Mouse (Mus musculus): ENCODE data around the gene Plod3. TPM values are rescaled to one million over a fixed set of nuclear protein-coding genes. Genes with fewer than 3 reads are reported as not detected.

Gene Plod3
- polyA plus RNA-seq, 1 experiment: 21.6 TPM

DNA sequence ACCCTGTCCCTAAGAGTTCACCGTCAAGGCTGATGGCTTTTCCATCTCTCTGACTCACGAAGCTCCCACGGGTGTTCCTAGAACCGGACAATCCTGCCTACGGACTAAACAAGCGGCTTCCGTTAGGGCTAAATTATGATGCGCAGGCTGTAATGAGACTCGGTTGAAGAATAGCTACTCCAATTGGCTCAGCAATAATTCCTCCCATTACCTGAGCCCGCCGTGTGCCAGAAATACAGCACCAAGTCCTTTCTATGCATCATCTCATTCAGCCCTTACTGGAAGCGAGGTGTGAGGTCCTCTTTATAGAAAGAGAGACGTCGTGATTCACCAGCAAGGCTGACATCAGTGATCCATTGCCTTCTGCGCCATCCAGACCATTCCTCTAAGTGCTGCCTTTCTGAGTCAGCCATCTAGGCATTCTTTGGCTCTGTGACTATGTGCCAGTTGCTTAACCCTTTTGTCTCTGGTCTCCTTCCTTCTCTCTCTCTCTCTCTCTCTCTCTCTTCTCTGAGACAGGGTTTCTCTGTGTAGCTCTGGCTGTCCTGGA lies 25.7 kb downstream of the Plod3 start:
- peaks cover 2% of the 10 kb centered on the region; the same call in 1 of the 2 replicates for H3K4me1 ChIP-seq (ENCODE audit: control insufficient read depth, insufficient read depth, insufficient read length, low read length)
- H3K4me3 ChIP-seq (ENCODE audit: low read depth, low read length): no peak overlapping the region
- WGBS: 68% methylated on average over 15 of the region's 15 CpGs
- H3K36me3 ChIP-seq (ENCODE audit: control insufficient read depth, insufficient read depth, low read length): no peaks in the 10 kb centered on the region
- TF ChIP-seq CTCF (IDR thresholded peaks at IDR 0.05; ENCODE audit: extremely low read depth, insufficient read length, insufficient replicate concordance, low read depth, low read length) (no peak), POLR2A (IDR thresholded peaks at IDR 0.05; ENCODE audit: low read depth, low read length) (no peak)
- no peak overlapping the region for H3K27ac ChIP-seq (ENCODE audit: insufficient read depth, low read depth, low read length)
- H3K27me3 ChIP-seq (ENCODE audit: control insufficient read depth, insufficient read depth, low read length): no peaks in the 10 kb centered on the region; the same call in 1 of the 2 replicates

DNA sequence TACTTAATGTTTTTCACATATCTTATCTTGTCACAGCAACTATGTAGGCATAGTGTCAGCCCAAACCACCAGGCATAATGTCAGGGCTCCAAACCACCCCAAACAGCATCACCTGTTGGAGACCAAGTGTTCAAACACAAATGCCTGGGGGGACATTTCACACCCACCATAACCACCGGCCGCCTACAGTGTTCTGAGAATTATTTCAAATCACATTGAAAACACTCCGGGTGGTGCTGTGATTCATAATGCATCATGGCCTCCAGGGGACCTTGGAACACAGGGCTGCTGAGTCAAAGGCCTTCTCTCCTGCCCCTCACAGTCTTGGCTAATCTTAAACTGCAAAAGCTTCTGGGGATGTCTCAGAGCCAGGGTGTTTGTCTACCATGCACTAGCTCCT lies 29.1 kb downstream of the Plod3 start:
- no peak overlapping the region for H3K27ac ChIP-seq (ENCODE audit: insufficient read depth, low read depth, low read length)
- TF ChIP-seq CTCF (IDR thresholded peaks at IDR 0.05; ENCODE audit: extremely low read depth, insufficient read length, insufficient replicate concordance, low read depth, low read length): no peak
- no peak for TF ChIP-seq POLR2A (IDR thresholded peaks at IDR 0.05; ENCODE audit: low read depth, low read length)
- H3K36me3 ChIP-seq (ENCODE audit: control insufficient read depth, insufficient read depth, low read length): no peaks in the 10 kb centered on the region
- H3K4me3 ChIP-seq (ENCODE audit: low read depth, low read length): no peak overlapping the region
- H3K4me1 ChIP-seq (ENCODE audit: control insufficient read depth, insufficient read depth, insufficient read length, low read length): peaks cover 2% of the 10 kb centered on the region; the same call in 1 of the 2 replicates
- WGBS: 87% methylated on average over 3 of the region's 3 CpGs
- no peaks in the 10 kb centered on the region for H3K27me3 ChIP-seq (ENCODE audit: control insufficient read depth, insufficient read depth, low read length)

DNA sequence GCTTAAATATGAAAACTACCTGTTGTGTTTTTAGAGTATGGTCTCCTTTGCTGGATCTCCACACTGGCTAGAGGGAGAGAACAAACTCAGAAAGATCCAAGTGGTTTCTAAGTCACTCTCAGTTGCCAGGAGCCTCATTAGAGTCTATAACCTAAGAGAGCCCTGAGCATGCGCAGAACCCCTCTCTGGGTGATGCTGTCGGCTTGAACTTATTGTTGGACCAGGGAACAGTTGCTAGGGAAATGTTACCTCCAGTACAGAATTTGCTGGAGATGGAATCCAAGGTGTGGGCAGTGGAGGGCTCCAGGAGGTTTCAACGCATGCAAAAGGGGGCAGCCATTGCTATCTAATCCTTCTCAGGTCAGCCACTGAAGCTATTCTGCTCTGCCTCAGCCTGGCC lies 37.5 kb downstream of the Plod3 start:
- WGBS: 55% methylated on average over 3 of the region's 3 CpGs
- no peak for TF ChIP-seq CTCF (IDR thresholded peaks at IDR 0.05; ENCODE audit: extremely low read depth, insufficient read length, insufficient replicate concordance, low read depth, low read length)
- TF ChIP-seq POLR2A (IDR thresholded peaks at IDR 0.05; ENCODE audit: low read depth, low read length): no peak
- Histone ChIP-seq H3K4me1 (ENCODE audit: control insufficient read depth, insufficient read depth, insufficient read length, low read length) (no peaks in the 10 kb centered on the region), H3K4me3 (ENCODE audit: low read depth, low read length) (no peak overlapping the region), H3K27me3 (ENCODE audit: control insufficient read depth, insufficient read depth, low read length) (peaks cover 35% of the 10 kb centered on the region), H3K36me3 (ENCODE audit: control insufficient read depth, insufficient read depth, low read length) (no peaks in the 10 kb centered on the region), H3K27ac (ENCODE audit: insufficient read depth, low read depth, low read length) (no peak overlapping the region)

DNA sequence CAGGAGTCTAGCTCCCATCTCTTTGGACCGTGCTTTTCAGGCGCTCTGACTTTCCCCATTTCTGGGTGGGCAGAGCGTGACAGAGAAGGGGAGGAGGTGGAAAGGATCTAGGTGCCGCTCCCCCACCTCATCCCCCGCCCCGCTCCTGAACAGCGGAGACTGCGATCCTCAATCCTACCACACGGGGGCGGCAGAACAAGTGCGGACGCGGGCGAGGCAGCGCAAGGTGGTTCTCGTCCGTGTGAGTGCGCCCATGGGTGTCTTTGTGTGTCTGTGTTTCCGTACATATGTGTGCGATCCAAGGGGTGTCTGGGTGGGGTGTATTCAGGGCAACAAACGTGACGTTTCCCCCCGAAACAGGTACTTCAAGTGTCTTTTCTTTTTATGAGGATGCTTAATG lies 38.3 kb downstream of the Plod3 start:
- peaks cover 6% of the 10 kb centered on the region for H3K4me1 ChIP-seq (ENCODE audit: control insufficient read depth, insufficient read depth, insufficient read length, low read length)
- H3K4me3 ChIP-seq (ENCODE audit: low read depth, low read length): no peak overlapping the region
- no peak overlapping the region for H3K27ac ChIP-seq (ENCODE audit: insufficient read depth, low read depth, low read length)
- H3K27me3 ChIP-seq (ENCODE audit: control insufficient read depth, insufficient read depth, low read length): peaks cover 39% of the 10 kb centered on the region
- H3K36me3 ChIP-seq (ENCODE audit: control insufficient read depth, insufficient read depth, low read length): no peaks in the 10 kb centered on the region
- TF ChIP-seq POLR2A (IDR thresholded peaks at IDR 0.05; ENCODE audit: low read depth, low read length): peak; percentile 21; the same call in 1 of the 2 replicates
- TF ChIP-seq CTCF (IDR thresholded peaks at IDR 0.05; ENCODE audit: extremely low read depth, insufficient read length, insufficient replicate concordance, low read depth, low read length): peak; percentile 82
- under 1% methylated on average over 23 of the region's 23 CpGs for WGBS

DNA sequence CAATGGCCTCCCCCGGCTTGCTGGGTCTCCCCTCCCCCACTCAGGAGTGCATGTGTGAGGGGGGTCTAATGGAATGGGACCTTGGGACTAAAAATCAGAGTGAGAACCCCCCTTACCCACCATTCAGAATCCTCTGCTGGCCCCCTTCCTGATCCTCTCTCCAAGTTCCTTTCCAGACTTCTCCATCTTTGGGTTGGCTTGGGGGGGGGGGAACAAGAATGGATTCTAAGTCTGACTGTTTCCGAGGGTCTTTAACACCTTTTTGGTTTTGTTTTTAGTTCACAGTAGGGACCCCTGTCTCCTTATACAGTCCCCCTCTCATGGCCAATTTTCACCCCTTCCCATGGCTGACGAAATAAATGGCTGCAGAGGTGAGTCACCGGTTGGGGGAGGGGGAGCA lies 39.3 kb downstream of the Plod3 start, which contains the start of gene Vgf:
TSS of gene Vgf (plus strand) at position 301 of the 400 bp plus-strand sequence.
- 22% methylated on average over 4 of the region's 4 CpGs for WGBS
- H3K27me3 ChIP-seq (ENCODE audit: control insufficient read depth, insufficient read depth, low read length): peaks cover 48% of the 10 kb centered on the region
- no peaks in the 10 kb centered on the region for H3K36me3 ChIP-seq (ENCODE audit: control insufficient read depth, insufficient read depth, low read length)
- peaks cover 11% of the 10 kb centered on the region for H3K4me1 ChIP-seq (ENCODE audit: control insufficient read depth, insufficient read depth, insufficient read length, low read length)
- no peak for TF ChIP-seq POLR2A (IDR thresholded peaks at IDR 0.05; ENCODE audit: low read depth, low read length)
- TF ChIP-seq CTCF (IDR thresholded peaks at IDR 0.05; ENCODE audit: extremely low read depth, insufficient read length, insufficient replicate concordance, low read depth, low read length): no peak
- H3K4me3 ChIP-seq (ENCODE audit: low read depth, low read length): no peak within 1 kb of the TSS
- no peak within 1 kb of the TSS for H3K27ac ChIP-seq (ENCODE audit: insufficient read depth, low read depth, low read length)

DNA sequence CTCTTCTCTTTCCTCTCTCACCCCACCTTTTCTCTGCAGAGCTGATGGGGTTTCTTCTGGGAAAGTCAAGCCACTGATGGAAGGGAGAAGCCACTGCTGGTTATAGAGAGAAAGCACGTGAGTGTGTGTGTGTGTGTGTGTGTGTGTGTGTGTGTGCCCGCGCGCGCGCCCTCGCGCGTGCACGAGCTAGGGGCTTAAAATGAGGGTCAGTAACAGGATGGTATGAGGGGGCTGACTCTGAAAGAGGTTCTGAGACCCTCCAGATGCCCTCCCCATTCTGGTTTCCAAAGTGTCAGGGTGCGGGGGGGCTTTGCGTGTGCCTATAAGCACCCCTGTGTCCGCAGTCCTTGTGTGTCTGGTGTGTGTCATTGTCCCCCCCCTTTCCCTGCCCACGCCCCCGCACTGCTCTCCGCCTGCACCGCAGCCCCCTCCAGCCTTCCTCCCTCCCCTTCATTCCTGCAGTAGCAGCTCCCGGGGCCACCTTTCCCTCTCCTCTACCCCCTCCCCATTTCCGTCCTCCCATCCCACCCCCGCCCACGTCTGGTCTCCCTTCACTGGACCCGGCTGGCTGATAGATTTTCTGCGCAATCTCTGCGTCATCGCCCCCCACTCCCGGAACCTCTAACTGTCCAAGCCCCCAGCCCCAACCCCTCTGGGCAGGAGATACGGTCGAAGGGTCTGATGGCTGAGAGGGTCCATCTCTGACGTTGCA lies 41.9 kb downstream of the Plod3 start:
- TF ChIP-seq POLR2A (IDR thresholded peaks at IDR 0.05; ENCODE audit: low read depth, low read length) (no peak), CTCF (IDR thresholded peaks at IDR 0.05; ENCODE audit: extremely low read depth, insufficient read length, insufficient replicate concordance, low read depth, low read length) (no peak)
- H3K27ac ChIP-seq (ENCODE audit: insufficient read depth, low read depth, low read length): no peak overlapping the region
- WGBS: 10% methylated on average over 29 of the region's 29 CpGs
- no peaks in the 10 kb centered on the region for H3K36me3 ChIP-seq (ENCODE audit: control insufficient read depth, insufficient read depth, low read length)
- H3K4me1 ChIP-seq (ENCODE audit: control insufficient read depth, insufficient read depth, insufficient read length, low read length): peaks cover 29% of the 10 kb centered on the region
- H3K4me3 ChIP-seq (ENCODE audit: low read depth, low read length): no peak overlapping the region
- H3K27me3 ChIP-seq (ENCODE audit: control insufficient read depth, insufficient read depth, low read length): peaks cover 58% of the 10 kb centered on the region

DNA sequence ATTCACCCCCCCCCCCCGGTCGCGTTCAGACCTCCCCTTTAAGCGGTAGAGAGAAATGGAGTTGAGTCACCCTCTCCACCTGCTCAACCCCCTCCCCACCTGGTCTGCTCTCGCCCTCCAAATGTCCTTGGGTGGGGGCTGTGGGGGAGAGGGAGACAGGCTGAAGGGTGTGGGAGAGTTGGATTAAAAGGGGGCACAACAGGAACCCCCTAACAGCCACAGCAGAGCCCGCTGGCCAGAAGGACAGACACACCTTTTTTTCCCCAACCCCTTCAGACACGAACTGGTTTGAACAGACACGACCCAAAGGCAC lies 42.4 kb downstream of the Plod3 start:
- Histone ChIP-seq H3K27ac (ENCODE audit: insufficient read depth, low read depth, low read length) (no peak overlapping the region), H3K36me3 (ENCODE audit: control insufficient read depth, insufficient read depth, low read length) (no peaks in the 10 kb centered on the region), H3K27me3 (ENCODE audit: control insufficient read depth, insufficient read depth, low read length) (peaks cover 58% of the 10 kb centered on the region), H3K4me1 (ENCODE audit: control insufficient read depth, insufficient read depth, insufficient read length, low read length) (peaks cover 29% of the 10 kb centered on the region), H3K4me3 (ENCODE audit: low read depth, low read length) (no peak overlapping the region)
- TF ChIP-seq POLR2A (IDR thresholded peaks at IDR 0.05; ENCODE audit: low read depth, low read length): no peak
- WGBS: 2% methylated on average over 8 of the region's 8 CpGs
